Mouse (Mus musculus) liver, adult 2 months (tissue): ENCODE results near the gene Cabp4. TPM values are rescaled to one million over a fixed set of nuclear protein-coding genes. Genes with fewer than 3 reads are reported as not detected.

Experiments
- DNase-seq: peaks from one replicate; pipeline ENCODE4 v3.0.0-alpha.2; 2011; ENCODE audit warnings: low read depth, low spot score; ENCODE audit errors: extremely low read depth
- H3K27ac ChIP-seq: fragments of 200-500 bp; replicated peaks from 2 replicates; pipeline ENCODE4 v1.5.1; 2012; ENCODE audit warnings: low read depth, mild to moderate bottlenecking, control low read depth, inconsistent platforms, low read length; ENCODE audit not compliant: insufficient read depth
- H3K27me3 ChIP-seq: fragments of 200-500 bp; 2 replicates; pipeline ENCODE4 v1.6.1; 2012; ENCODE audit warnings: mild to moderate bottlenecking, moderate library complexity, low read length, inconsistent platforms; ENCODE audit not compliant: control insufficient read depth, insufficient read depth
- H3K36me3 ChIP-seq: fragments of 200-500 bp; 2 replicates; pipeline ENCODE4 v1.6.1; 2012; ENCODE audit warnings: low read length, inconsistent platforms; ENCODE audit not compliant: control insufficient read depth, insufficient read depth
- H3K4me1 ChIP-seq: fragments of 200-500 bp; 2 replicates; pipeline ENCODE4 v1.6.1; 2011; ENCODE audit warnings: low read length; ENCODE audit not compliant: control insufficient read depth, insufficient read depth
- H3K4me3 ChIP-seq: fragments of 200-500 bp; 2 replicates; pipeline ENCODE4 v1.5.1; 2011; ENCODE audit warnings: low read depth, mild to moderate bottlenecking, control low read depth, low read length, moderate library complexity; ENCODE audit not compliant: insufficient read depth
- H3K79me2 ChIP-seq: fragments of 200-500 bp; 2 replicates; pipeline ENCODE4 v1.6.1; 2012; ENCODE audit warnings: inconsistent platforms, mild to moderate bottlenecking, low read length, moderate library complexity; ENCODE audit not compliant: control insufficient read depth, insufficient read depth
- H3K9ac ChIP-seq: fragments of 200-500 bp; 2 replicates; pipeline ENCODE4 v1.6.1; 2012; ENCODE audit warnings: low read depth, mild to moderate bottlenecking, control low read depth, inconsistent platforms, low read length
- CTCF ChIP-seq: fragments of 200-500 bp; IDR thresholded peaks from 2 replicates; pipeline ENCODE4 v1.5.1; 2011; ENCODE audit warnings: low read depth, low read length, control low read depth
- POLR2A ChIP-seq: fragments of 200-500 bp; IDR thresholded peaks from 2 replicates; pipeline ENCODE4 v1.6.1; 2011; ENCODE audit warnings: low read length, control low read depth; ENCODE audit not compliant: insufficient read depth; ENCODE audit errors: extremely low read depth
- WGBS: fragments of 180-500 bp; shearing (Covaris S2); methylation state at CpG from one replicate; pipeline ENCODE4 v1.1.7; 2018; 5-methylcytosine and 5-hydroxymethylcytosine counted together
- polyA plus RNA-seq: library from polyadenylated mRNA; depleted of rRNA; stranded (reverse); fragments of >200 nt; gene quantifications from 2 replicates; pipeline ENCODE4 v1.2.3, GENCODE M21; 2012
- total RNA-seq: library from RNA; depleted of rRNA; stranded (reverse); fragments of >200 nt; gene quantifications from 2 replicates; pipeline ENCODE4 v1.2.3, GENCODE M21; 2014

Gene Cabp4
- total and polyA plus RNA-seq, 2 experiments = 0.37 TPM; not detected in 1

DNA sequence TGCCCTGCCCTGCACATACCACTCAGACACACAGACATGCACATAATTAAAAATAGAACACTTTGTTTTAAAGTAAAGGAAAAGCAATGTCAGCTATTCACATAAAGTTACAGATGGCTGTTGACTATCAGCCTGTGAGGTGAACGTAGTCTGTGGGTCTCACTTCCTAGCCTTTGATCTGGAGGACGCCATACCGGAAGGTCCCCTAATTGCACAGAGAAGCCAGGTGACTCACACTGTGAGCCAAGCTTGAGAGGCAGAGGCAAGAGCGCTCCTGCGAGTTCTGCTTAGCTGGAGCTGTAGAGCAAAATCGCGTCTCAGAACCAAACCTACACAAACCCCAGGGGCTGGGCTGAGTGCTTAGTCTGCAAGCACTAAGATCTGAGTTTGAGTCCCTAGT is 50.1 kb downstream of the Cabp4 start:
- H3K4me1 ChIP-seq = peaks cover 15% of the 10 kb centered on the region; the same call in 1 of the 2 replicates
- H3K27me3 ChIP-seq = no peaks in the 10 kb centered on the region
- H3K27ac ChIP-seq = no peak overlapping the region
- TF ChIP-seq CTCF (no peak), POLR2A (no peak)
- H3K79me2 ChIP-seq = no peaks in the 10 kb centered on the region
- no peak for DNase-seq
- H3K9ac ChIP-seq = no peak overlapping the region
- H3K36me3 ChIP-seq = no peaks in the 10 kb centered on the region
- 88% methylated on average over 7 of the region's 7 CpGs for WGBS
- H3K4me3 ChIP-seq = no peak overlapping the region

DNA sequence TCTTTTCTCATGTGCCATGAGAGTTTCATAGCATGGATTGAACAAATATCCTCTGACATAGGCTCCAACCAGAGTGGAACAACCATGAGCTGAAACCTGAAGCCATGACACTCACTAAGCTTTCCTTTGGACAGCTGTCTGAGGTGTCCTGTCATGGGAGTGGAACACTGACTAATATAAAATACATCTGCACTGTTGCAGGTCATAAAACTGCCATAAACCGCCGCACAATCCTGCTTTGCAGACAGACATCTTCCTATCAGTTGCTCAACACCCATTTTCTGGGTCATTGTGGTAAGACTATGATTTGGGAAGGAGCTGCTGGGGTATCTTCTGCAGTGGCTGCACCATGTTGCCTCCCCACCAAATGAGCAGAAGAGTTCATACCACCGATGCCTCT is 51.1 kb downstream of the Cabp4 start:
- Histone ChIP-seq H3K4me1 (peaks cover 5% of the 10 kb centered on the region; the same call in 1 of the 2 replicates), H3K79me2 (no peaks in the 10 kb centered on the region), H3K9ac (no peak overlapping the region), H3K27me3 (no peaks in the 10 kb centered on the region), H3K36me3 (no peaks in the 10 kb centered on the region), H3K27ac (no peak overlapping the region), H3K4me3 (no peak overlapping the region)
- WGBS = 92% methylated on average over 3 of the region's 3 CpGs
- no peak for DNase-seq
- TF ChIP-seq CTCF (no peak), POLR2A (no peak)

DNA sequence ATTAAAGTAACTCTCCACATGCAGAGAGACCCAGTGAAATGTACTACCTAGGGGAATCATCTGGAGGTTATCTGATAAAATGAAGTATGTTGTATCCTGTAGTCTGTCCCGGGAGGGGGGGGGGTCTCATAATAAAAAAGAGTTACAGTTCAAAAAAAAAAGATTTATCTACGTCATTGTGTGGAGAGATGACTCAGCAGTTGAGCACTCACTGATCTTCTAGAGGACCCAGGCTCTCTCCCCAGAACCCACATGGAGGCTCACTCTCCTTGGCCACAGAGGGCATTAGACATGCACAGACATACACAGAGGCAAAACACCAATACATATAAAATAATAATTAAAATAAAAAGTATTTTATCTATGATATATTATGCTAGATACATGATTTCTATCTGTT is 52.5 kb downstream of the Cabp4 start:
- no peak overlapping the region for H3K9ac ChIP-seq
- DNase-seq = no peak
- no peaks in the 10 kb centered on the region for H3K36me3 ChIP-seq
- H3K79me2 ChIP-seq = no peaks in the 10 kb centered on the region
- TF ChIP-seq POLR2A (no peak), CTCF (no peak)
- H3K4me1 ChIP-seq = peaks cover 3% of the 10 kb centered on the region; the same call in 1 of the 2 replicates
- H3K27me3 ChIP-seq = no peaks in the 10 kb centered on the region
- 58% methylated on average over 2 of the region's 2 CpGs for WGBS
- no peak overlapping the region for H3K27ac ChIP-seq
- no peak overlapping the region for H3K4me3 ChIP-seq

DNA sequence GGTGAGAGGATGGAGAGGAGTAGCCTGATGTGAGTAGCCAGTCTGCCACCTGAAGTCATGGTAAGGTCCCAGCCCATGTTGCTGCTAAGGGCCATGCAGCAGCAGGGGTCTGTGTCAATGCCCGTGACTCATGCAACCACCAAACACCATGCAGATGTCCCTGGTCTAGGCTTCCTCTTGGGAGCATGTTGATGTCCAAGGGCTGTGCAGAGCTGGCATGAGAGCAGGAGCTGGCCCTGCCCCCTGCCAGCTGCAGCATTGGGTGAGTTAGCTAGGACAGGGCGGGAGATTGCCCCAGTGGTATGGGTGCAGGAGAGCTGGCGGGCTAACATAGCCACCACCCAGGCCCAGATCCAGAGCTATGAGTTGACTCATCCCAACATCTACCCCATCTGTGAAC is 53.4 kb downstream of the Cabp4 start:
- H3K79me2 ChIP-seq = no peaks in the 10 kb centered on the region
- no peaks in the 10 kb centered on the region for H3K36me3 ChIP-seq
- 95% methylated on average over 3 of the region's 3 CpGs for WGBS
- DNase-seq = no peak
- no peak overlapping the region for H3K4me3 ChIP-seq
- H3K4me1 ChIP-seq = no peaks in the 10 kb centered on the region
- TF ChIP-seq CTCF (no peak), POLR2A (no peak)
- no peak overlapping the region for H3K27ac ChIP-seq
- H3K9ac ChIP-seq = no peak overlapping the region
- H3K27me3 ChIP-seq = no peaks in the 10 kb centered on the region

DNA sequence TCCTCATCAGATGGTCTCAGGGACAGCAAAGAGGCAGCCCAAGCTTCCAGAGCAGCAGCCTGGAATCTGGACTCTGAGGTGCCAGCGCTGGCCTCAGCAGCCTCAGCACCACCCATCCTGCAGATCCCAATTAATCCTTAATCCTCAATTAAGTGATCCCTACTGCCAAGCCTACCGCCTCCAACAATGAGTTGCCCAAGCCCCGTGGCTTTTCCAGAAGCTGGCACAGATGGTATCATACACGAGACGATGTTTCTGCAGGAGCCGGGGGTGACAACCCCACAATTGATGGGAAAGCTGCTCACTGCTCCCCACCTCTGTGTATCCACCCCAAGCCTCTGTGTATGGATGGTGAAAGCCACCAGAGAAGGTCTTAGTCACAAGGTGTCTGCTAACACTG is 54.7 kb downstream of the Cabp4 start:
- 83% methylated on average over 6 of the region's 6 CpGs for WGBS
- H3K4me3 ChIP-seq = no peak overlapping the region

DNA sequence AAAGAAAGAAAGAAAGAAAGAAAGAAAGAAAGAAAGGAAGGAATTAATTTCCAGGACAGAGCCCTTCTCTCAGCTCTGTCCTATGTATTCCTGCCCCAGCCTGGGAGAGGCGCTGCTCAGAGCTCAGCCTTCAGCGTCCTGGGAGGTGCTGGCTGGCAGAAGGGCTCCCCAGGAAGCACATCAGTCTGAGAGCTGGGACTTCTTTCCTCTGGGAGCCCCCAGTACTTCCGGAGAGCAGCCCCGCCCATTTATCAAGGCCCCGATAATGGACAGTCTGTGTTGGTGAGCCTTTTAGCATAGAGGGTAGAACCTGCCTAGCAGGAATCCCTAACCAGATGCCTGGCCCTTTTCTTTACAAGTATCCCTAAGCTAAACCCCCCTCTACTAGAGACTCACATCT is 55.7 kb downstream of the Cabp4 start:
- H3K9ac ChIP-seq = no peak overlapping the region
- H3K27me3 ChIP-seq = no peaks in the 10 kb centered on the region
- H3K27ac ChIP-seq = no peak overlapping the region
- no peak overlapping the region for H3K4me3 ChIP-seq
- no peak for DNase-seq
- 67% methylated on average over 5 of the region's 5 CpGs for WGBS
- no peaks in the 10 kb centered on the region for H3K79me2 ChIP-seq
- peaks cover 4% of the 10 kb centered on the region; the same call in 1 of the 2 replicates for H3K4me1 ChIP-seq
- no peak for TF ChIP-seq POLR2A
- TF ChIP-seq CTCF = no peak
- H3K36me3 ChIP-seq = no peaks in the 10 kb centered on the region

More for the DNA sequence above, 54.7 kb downstream of the Cabp4 start:
- H3K79me2 ChIP-seq = no peaks in the 10 kb centered on the region
- H3K36me3 ChIP-seq = no peaks in the 10 kb centered on the region
- H3K27ac ChIP-seq = no peak overlapping the region
- TF ChIP-seq CTCF (no peak), POLR2A (no peak)
- no peaks in the 10 kb centered on the region for H3K27me3 ChIP-seq
- DNase-seq = no peak
- H3K4me1 ChIP-seq = peaks cover 4% of the 10 kb centered on the region; the same call in 1 of the 2 replicates
- no peak overlapping the region for H3K9ac ChIP-seq

DNA sequence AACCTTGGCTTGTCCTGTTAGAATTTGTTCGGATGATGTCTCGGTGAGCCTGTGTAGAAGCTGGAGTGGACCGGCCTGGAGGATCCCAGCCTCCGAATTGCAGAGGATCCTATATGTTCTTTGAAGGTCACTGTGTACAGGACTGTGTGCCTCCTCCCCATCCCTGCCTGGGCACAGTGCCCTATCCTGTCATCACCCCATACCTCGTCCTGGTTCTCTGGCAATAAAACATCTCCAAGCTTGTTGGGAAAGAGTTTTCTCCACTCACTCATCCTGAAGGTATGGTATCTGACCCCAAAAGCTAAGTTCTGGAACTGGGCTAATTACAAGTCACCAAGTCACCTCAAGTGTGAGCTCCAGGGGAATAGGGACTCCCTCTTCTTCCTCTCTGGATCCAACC is 56.7 kb downstream of the Cabp4 start:
- WGBS = 76% methylated on average over 5 of the region's 5 CpGs
- no peaks in the 10 kb centered on the region for H3K27me3 ChIP-seq

More for the DNA sequence above, 56.7 kb downstream of the Cabp4 start:
- H3K36me3 ChIP-seq = no peaks in the 10 kb centered on the region
- no peak for TF ChIP-seq POLR2A
- TF ChIP-seq CTCF = no peak
- peaks cover 4% of the 10 kb centered on the region; the same call in 1 of the 2 replicates for H3K4me1 ChIP-seq
- H3K27ac ChIP-seq = no peak overlapping the region
- no peak overlapping the region for H3K9ac ChIP-seq
- no peaks in the 10 kb centered on the region for H3K79me2 ChIP-seq
- no peak for DNase-seq
- H3K4me3 ChIP-seq = no peak overlapping the region
